Mouse (Mus musculus) thymus, adult 2 months (tissue): ENCODE measurements around the gene Sumf1.

ENCODE experiments used
- CTCF ChIP-seq: fragments of 200-500 bp; IDR thresholded peaks from 2 replicates; pipeline ENCODE4 v1.5.1; 2012; ENCODE audit warnings: mild to moderate bottlenecking, control low read depth, low read length, moderate library complexity, borderline replicate concordance; ENCODE audit not compliant: control insufficient read depth, poor library complexity, insufficient read depth; ENCODE audit errors: extremely low read depth
- POLR2A ChIP-seq: fragments of 200-500 bp; IDR thresholded peaks from 2 replicates; pipeline ENCODE4 v1.6.1; 2012; ENCODE audit warnings: mild to moderate bottlenecking, low read length, control low read depth, moderate library complexity; ENCODE audit not compliant: control insufficient read depth, poor library complexity, insufficient read depth; ENCODE audit errors: extremely low read depth

- no peak for TF ChIP-seq CTCF
- TF ChIP-seq POLR2A: no peak
These were observed 119.8 kb downstream of the Sumf1 start for GRCm38 (mm10) chr6:108065583-108065982.
